21 mouse cellular contexts compared by ENCODE assay signal in the genomic region with DNA sequence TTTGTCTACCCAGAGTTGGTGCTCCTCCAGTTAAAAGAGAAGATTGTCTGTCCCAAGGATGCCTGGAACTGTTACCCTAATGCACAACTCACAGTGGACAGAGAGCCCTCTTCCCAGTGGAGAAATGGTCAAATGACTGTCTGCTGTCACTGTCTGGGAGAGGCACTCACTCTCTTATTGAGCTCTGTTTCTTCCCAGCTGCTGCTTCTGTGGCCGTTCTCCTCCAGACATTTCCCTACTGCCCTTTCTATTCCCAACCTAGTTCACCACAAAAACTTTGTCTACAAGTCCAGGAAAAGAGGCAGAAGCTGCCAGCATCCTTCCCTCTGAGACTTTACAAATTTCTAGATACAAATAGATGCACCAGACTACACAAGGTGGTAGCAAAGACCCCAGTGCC.
DNase-seq lines count a peak whose midpoint lies in the region; ATAC-seq lines count a peak whose summit lies in the region.
"Had no signal": no experiment of that assay in that cellular context is flagged by ENCODE, and none has a peak within 500 bp of the region (broad histone marks: within the 10 kb centered on the region; RNA-seq: fewer than 3 reads in every experiment).

No protein-coding gene starts in this region.

- peaks cover 10% of the 10 kb centered on the region for H3K4me1 ChIP-seq in limb, embryonic 11.5 days (ENCODE audit: control insufficient read depth, insufficient read depth, low read length)
- peaks cover 21% of the 10 kb centered on the region for H3K4me1 ChIP-seq in limb, embryonic 10.5 days
- H3K4me1 ChIP-seq in limb, embryonic 15.5 days = peaks cover 26% of the 10 kb centered on the region
- H3K4me1 ChIP-seq: forebrain, embryonic 12.5 days had no signal

- no peaks in the 10 kb centered on the region for H3K9me3 ChIP-seq in limb, embryonic 11.5 days (ENCODE audit: control insufficient read depth, low read length)
- no peaks in the 10 kb centered on the region for H3K9me3 ChIP-seq in limb, embryonic 10.5 days (replicated peaks)
- no peaks in the 10 kb centered on the region for H3K9me3 ChIP-seq in limb, embryonic 15.5 days
- H3K9me3 ChIP-seq: embryonic facial prominence, embryonic 10.5 days; embryonic facial prominence, embryonic 12.5 days; forebrain, embryonic 10.5 days; forebrain, embryonic 12.5 days had no signal

- ATAC-seq in limb, embryonic 11.5 days (ENCODE audit: insufficient number of reproducible peaks, low FRiP score, low TSS enrichment, low read depth) = no peak
- no peak for ATAC-seq in limb, embryonic 15.5 days (ENCODE audit: insufficient number of reproducible peaks, low FRiP score, low TSS enrichment, low read depth)
- ATAC-seq: forebrain, embryonic 14.5 days; forebrain, embryonic 16.5 days had no signal

- no peaks in the 10 kb centered on the region for H3K27me3 ChIP-seq in limb, embryonic 11.5 days (ENCODE audit: control insufficient read depth, insufficient read depth, low read length)
- no peaks in the 10 kb centered on the region for H3K27me3 ChIP-seq in limb, embryonic 10.5 days (ENCODE audit: low read depth, poor library complexity, severe bottlenecking)
- no peaks in the 10 kb centered on the region for H3K27me3 ChIP-seq in limb, embryonic 15.5 days
- H3K27me3 ChIP-seq: embryonic facial prominence, embryonic 12.5 days; forebrain, embryonic 12.5 days had no signal

- intact Hi-C loops in heart, postnatal 36 days (cut with DNase I) = no loop called here

- 85% methylated on average over 1 of the region's 1 CpGs for WGBS in limb, embryonic 11.5 days
- WGBS in limb, embryonic 10.5 days = 81% methylated on average over 1 of the region's 1 CpGs
- 42% methylated on average over 1 of the region's 1 CpGs for WGBS in limb, embryonic 15.5 days

- no peaks in the 10 kb centered on the region for H3K36me3 ChIP-seq in limb, embryonic 11.5 days (ENCODE audit: control insufficient read depth, insufficient read depth, low read length)
- H3K36me3 ChIP-seq in limb, embryonic 10.5 days = no peaks in the 10 kb centered on the region
- no peaks in the 10 kb centered on the region for H3K36me3 ChIP-seq in limb, embryonic 15.5 days
- H3K36me3 ChIP-seq: embryonic facial prominence, embryonic 10.5 days; embryonic facial prominence, embryonic 12.5 days; forebrain, embryonic 10.5 days; forebrain, embryonic 12.5 days had no signal

- H3K4me3 ChIP-seq in limb, embryonic 11.5 days (ENCODE audit: low read depth, low read length) = no peak overlapping the region
- no peak overlapping the region for H3K4me3 ChIP-seq in limb, embryonic 10.5 days
- H3K4me3 ChIP-seq in limb, embryonic 15.5 days = no peak overlapping the region
- H3K4me3 ChIP-seq: embryonic facial prominence, embryonic 10.5 days; embryonic facial prominence, embryonic 12.5 days; forebrain, embryonic 10.5 days; forebrain, embryonic 12.5 days had no signal

- no peak overlapping the region for H3K4me2 ChIP-seq in limb, embryonic 11.5 days (ENCODE audit: low read depth, severe bottlenecking)
- H3K4me2 ChIP-seq in limb, embryonic 15.5 days = no peak overlapping the region
- H3K4me2 ChIP-seq: embryonic facial prominence, embryonic 12.5 days; forebrain, embryonic 12.5 days had no signal

- peak; percentile 71 for DNase-seq in heart, adult 11 months
- DNase-seq in heart, postnatal 36 days = no peak
- DNase-seq in limb, embryonic 11.5 days (ENCODE audit: low spot score) = peak; percentile 17
- no peak for DNase-seq in limb, embryonic 10.5 days (ENCODE audit: low spot score)
- DNase-seq in fibroblast of lung, adult 2 months (ENCODE audit: low read depth) = peak; percentile 20
- no peak for DNase-seq in ovary, adult 18-20 months (ENCODE audit: low spot score)
- DNase-seq: adrenal gland, adult 2 months; adrenal gland, postnatal 10 days; adrenal gland, postnatal 25 days; cerebellum, adult 11 months; cerebellum, adult 18-20 months; cerebellum, adult 8-10 months; cerebellum, adult 9-11 months; cerebellum, postnatal 25 days had no signal

- no peak overlapping the region for H3K27ac ChIP-seq in limb, embryonic 11.5 days (replicated peaks; ENCODE audit: low read depth, low read length)
- H3K27ac ChIP-seq in limb, embryonic 10.5 days = no peak overlapping the region
- H3K27ac ChIP-seq in limb, embryonic 15.5 days = peak overlapping the region; percentile 83
- H3K27ac ChIP-seq: embryonic facial prominence, embryonic 10.5 days; embryonic facial prominence, embryonic 12.5 days; forebrain, embryonic 10.5 days; forebrain, embryonic 12.5 days had no signal

- H3K9ac ChIP-seq in limb, embryonic 11.5 days (ENCODE audit: low read length) = no peak overlapping the region
- no peak overlapping the region for H3K9ac ChIP-seq in limb, embryonic 15.5 days
- H3K9ac ChIP-seq: embryonic facial prominence, embryonic 12.5 days; forebrain, embryonic 12.5 days had no signal

Comparison
In these comparisons a context has a peak if more than half of its experiments do, and no peak if none do; other contexts are left out.
1. DNase-seq: peak in heart, adult 11 months (single experiment), limb, embryonic 11.5 days (single experiment) and fibroblast of lung, adult 2 months (single experiment); none in heart, postnatal 36 days (0 of 2), limb, embryonic 10.5 days (single experiment) and ovary, adult 18-20 months (single experiment).